Mouse (Mus musculus) liver, embryonic 12.5 days (tissue): Measurements from ENCODE around the gene Ppp2r2c. TPM values are rescaled to one million over a fixed set of nuclear protein-coding genes. Genes with fewer than 3 reads are reported as not detected.

ENCODE experiments used
- ATAC-seq: fragments of 200-750 bp; cut with Nextera tagmentation; 2 replicates; pipeline ENCODE4 v1.8.0; 2017; ENCODE audit warnings: moderate number of reproducible peaks, mild to moderate bottlenecking, moderate library complexity
- H3K27ac ChIP-seq: fragments of 300-500 bp; sonication (generic); 2 replicates; pipeline ENCODE4 v1.5.1; 2016; ENCODE audit warnings: mild to moderate bottlenecking
- H3K27me3 ChIP-seq: fragments of 300-500 bp; sonication (generic); replicated peaks from 2 replicates; pipeline ENCODE4 v1.6.1; 2016; ENCODE audit warnings: mild to moderate bottlenecking, moderate library complexity
- H3K36me3 ChIP-seq: fragments of 300-500 bp; sonication (generic); 2 replicates; pipeline ENCODE4 v1.6.1; 2016; ENCODE audit warnings: mild to moderate bottlenecking, moderate library complexity
- H3K4me1 ChIP-seq: fragments of 300-500 bp; sonication (generic); 2 replicates; pipeline ENCODE4 v1.6.1; 2016
- H3K4me2 ChIP-seq: fragments of 300-500 bp; sonication (generic); 2 replicates; pipeline ENCODE4 v1.6.1; 2016; ENCODE audit warnings: mild to moderate bottlenecking, moderate library complexity
- H3K4me3 ChIP-seq: fragments of 300-500 bp; sonication (generic); 2 replicates; pipeline ENCODE4 v1.5.1; 2016; ENCODE audit warnings: mild to moderate bottlenecking, moderate library complexity
- H3K9ac ChIP-seq: fragments of 300-500 bp; sonication (generic); 2 replicates; pipeline ENCODE4 v1.6.1; 2016; ENCODE audit warnings: mild to moderate bottlenecking, moderate library complexity
- H3K9me3 ChIP-seq: fragments of 300-500 bp; sonication (generic); replicated peaks from 2 replicates; pipeline ENCODE4 v1.6.1; 2016; ENCODE audit warnings: mild to moderate bottlenecking, moderate library complexity
- WGBS: fragments of 180-500 bp; shearing (Covaris S2); methylation state at CpG from one replicate; pipeline ENCODE4 v1.1.7; 2016; ENCODE audit not compliant: insufficient replicate concordance; 5-methylcytosine and 5-hydroxymethylcytosine counted together
- polyA plus RNA-seq: library from polyadenylated mRNA; unstranded; fragments of >200 nt; fragmentation: Nextera tagmentation; extraction: Ambion mirVana; gene quantifications from 2 replicates; pipeline ENCODE4 v1.2.1, GENCODE M21; 2016

The Ppp2r2c gene
- polyA plus RNA-seq, 1 experiment from 2014 or later: 0.08 TPM

DNA sequence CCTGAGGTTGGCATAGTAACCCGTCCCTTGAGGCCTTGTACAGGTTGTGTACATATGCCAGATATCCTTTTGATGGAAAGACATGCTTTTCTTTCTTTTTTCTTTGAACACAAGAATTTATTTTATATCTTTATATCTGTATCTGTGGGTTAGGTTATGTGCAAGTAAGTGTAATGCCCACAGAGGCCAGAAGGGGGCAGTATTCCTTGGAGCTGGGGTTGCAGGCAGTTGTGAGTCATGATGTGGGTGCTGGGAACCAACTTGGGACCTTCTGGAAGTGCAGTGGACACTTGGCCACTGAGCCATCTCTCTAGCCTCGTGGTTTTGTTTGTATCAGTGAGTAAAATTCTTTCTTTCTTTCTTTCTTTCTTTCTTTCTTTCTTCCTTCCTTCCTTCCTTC, 74.1 kb downstream of the Ppp2r2c start:
- H3K27me3 ChIP-seq: no peaks in the 10 kb centered on the region
- H3K4me2 ChIP-seq: no peak overlapping the region
- WGBS: 58% methylated on average over 2 of the region's 2 CpGs
- no peak overlapping the region for H3K4me3 ChIP-seq
- no peaks in the 10 kb centered on the region for H3K4me1 ChIP-seq
- no peaks in the 10 kb centered on the region for H3K36me3 ChIP-seq
- ATAC-seq: no peak
- no peak overlapping the region for H3K9ac ChIP-seq
- 0 out of 2 replicates have a peak, but pooled peaks cover 3% of the 10 kb centered on the region for H3K9me3 ChIP-seq
- no peak overlapping the region for H3K27ac ChIP-seq

- Histone ChIP-seq H3K4me1 (no peaks in the 10 kb centered on the region), H3K9ac (no peak overlapping the region), H3K4me3 (no peak overlapping the region), H3K4me2 (no peak overlapping the region), H3K27ac (no peak overlapping the region), H3K36me3 (no peaks in the 10 kb centered on the region), H3K9me3 (0 out of 2 replicates have a peak, but pooled peaks cover 3% of the 10 kb centered on the region), H3K27me3 (0 out of 2 replicates have a peak, but pooled peaks cover 3% of the 10 kb centered on the region)
- 41% methylated on average over 5 of the region's 5 CpGs for WGBS
- ATAC-seq: no peak
These were observed 76.2 kb downstream of the Ppp2r2c start for GRCm38 (mm10) chr5:36944552-36944951.

DNA sequence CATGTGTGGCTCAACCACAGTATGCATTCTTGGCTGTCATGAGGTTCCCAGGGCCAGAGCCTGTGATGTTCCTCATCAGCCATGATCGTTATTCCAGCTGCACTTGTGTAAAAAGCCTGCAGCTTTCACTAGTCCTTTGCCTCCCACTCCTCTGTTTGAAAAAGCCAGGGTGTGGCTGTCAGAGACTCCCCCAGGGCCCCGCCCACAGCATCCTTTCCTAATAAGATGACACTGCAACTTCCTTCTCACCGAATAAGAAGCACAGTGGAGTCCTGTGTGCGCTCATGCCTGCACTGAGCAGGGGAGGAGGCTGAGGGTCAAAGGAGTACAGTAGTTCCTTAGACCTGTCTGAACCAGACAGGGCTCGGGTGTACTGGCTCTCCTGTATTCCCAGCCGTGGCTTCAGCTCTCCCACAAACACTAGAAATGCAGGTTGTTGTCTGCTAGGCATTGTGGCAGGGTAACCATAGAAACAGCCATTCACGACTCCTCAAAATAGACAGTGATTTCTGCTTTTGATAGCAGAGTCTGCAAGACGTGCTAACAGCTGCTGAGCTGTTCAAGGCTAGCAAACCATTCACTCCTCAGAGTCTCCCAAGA, 76.9 kb downstream of the Ppp2r2c start:
- H3K27ac ChIP-seq: no peak overlapping the region
- 0 out of 2 replicates have a peak, but pooled peaks cover 3% of the 10 kb centered on the region for H3K27me3 ChIP-seq
- H3K9ac ChIP-seq: no peak overlapping the region
- no peak for ATAC-seq
- no peak overlapping the region for H3K4me3 ChIP-seq
- H3K4me2 ChIP-seq: no peak overlapping the region
- 39% methylated on average over 8 of the region's 8 CpGs for WGBS
- H3K9me3 ChIP-seq: 0 out of 2 replicates have a peak, but pooled peaks cover 3% of the 10 kb centered on the region
- no peaks in the 10 kb centered on the region for H3K4me1 ChIP-seq
- no peaks in the 10 kb centered on the region for H3K36me3 ChIP-seq

GRCm38 (mm10) chr5:36945713-36946112, 77.4 kb downstream of the Ppp2r2c start:
- no peaks in the 10 kb centered on the region for H3K4me1 ChIP-seq
- no peak overlapping the region for H3K4me3 ChIP-seq
- H3K9ac ChIP-seq: no peak overlapping the region
- H3K27me3 ChIP-seq: 0 out of 2 replicates have a peak, but pooled peaks cover 3% of the 10 kb centered on the region
- WGBS: 52% methylated on average over 2 of the region's 2 CpGs
- 0 out of 2 replicates have a peak, but pooled peaks cover 3% of the 10 kb centered on the region for H3K9me3 ChIP-seq
- no peak overlapping the region for H3K4me2 ChIP-seq
- ATAC-seq: no peak
- no peaks in the 10 kb centered on the region for H3K36me3 ChIP-seq
- no peak overlapping the region for H3K27ac ChIP-seq

GRCm38 (mm10) chr5:36946445-36946844, 78.1 kb downstream of the Ppp2r2c start:
- WGBS: 13% methylated on average over 5 of the region's 5 CpGs
- Histone ChIP-seq H3K27ac (no peak overlapping the region), H3K4me1 (no peaks in the 10 kb centered on the region), H3K9ac (no peak overlapping the region), H3K27me3 (0 out of 2 replicates have a peak, but pooled peaks cover 3% of the 10 kb centered on the region), H3K4me3 (no peak overlapping the region), H3K9me3 (0 out of 2 replicates have a peak, but pooled peaks cover 3% of the 10 kb centered on the region), H3K4me2 (no peak overlapping the region), H3K36me3 (no peaks in the 10 kb centered on the region)
- ATAC-seq: no peak

DNA sequence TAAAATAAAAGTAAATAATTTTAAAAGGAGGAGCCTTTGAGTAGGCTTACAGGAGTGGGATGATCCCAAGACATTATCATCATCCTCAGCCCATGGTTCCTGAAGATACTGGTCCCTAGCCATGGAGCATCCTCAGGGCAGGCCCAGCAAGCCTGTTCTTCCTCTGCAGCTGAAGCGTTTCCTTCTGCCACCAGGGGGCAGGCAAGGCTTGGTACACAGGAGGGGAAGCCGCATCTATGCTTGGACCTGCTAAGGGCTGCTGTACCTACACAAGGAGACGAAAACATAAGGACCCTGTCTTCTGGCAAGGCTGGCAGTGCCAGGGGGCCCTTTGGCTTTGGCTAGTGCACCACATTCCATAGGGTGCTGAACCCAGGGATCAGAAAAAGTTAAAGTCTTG, 80.5 kb downstream of the Ppp2r2c start:
- Histone ChIP-seq H3K27me3 (0 out of 2 replicates have a peak, but pooled peaks cover 3% of the 10 kb centered on the region), H3K27ac (no peak overlapping the region), H3K9ac (no peak overlapping the region), H3K36me3 (no peaks in the 10 kb centered on the region), H3K4me3 (no peak overlapping the region), H3K4me2 (no peak overlapping the region), H3K9me3 (no peaks in the 10 kb centered on the region), H3K4me1 (no peaks in the 10 kb centered on the region)
- 2% methylated on average over 3 of the region's 3 CpGs for WGBS
- no peak for ATAC-seq

GRCm38 (mm10) chr5:36950871-36951270, 82.6 kb downstream of the Ppp2r2c start:
- H3K27me3 ChIP-seq: 0 out of 2 replicates have a peak, but pooled peaks cover 3% of the 10 kb centered on the region
- no peak overlapping the region for H3K4me3 ChIP-seq
- H3K27ac ChIP-seq: no peak overlapping the region
- H3K4me1 ChIP-seq: no peaks in the 10 kb centered on the region
- WGBS: 40% methylated on average over 2 of the region's 2 CpGs
- H3K4me2 ChIP-seq: no peak overlapping the region
- no peak for ATAC-seq
- H3K9ac ChIP-seq: no peak overlapping the region
- H3K36me3 ChIP-seq: no peaks in the 10 kb centered on the region
- no peaks in the 10 kb centered on the region for H3K9me3 ChIP-seq

- Histone ChIP-seq H3K27me3 (0 out of 2 replicates have a peak, but pooled peaks cover 3% of the 10 kb centered on the region), H3K27ac (no peak overlapping the region), H3K4me2 (no peak overlapping the region), H3K36me3 (no peaks in the 10 kb centered on the region), H3K9me3 (no peaks in the 10 kb centered on the region), H3K9ac (no peak overlapping the region), H3K4me3 (no peak overlapping the region), H3K4me1 (no peaks in the 10 kb centered on the region)
- WGBS: 84% methylated on average over 15 of the region's 15 CpGs
- no peak for ATAC-seq
These were observed 84.0 kb downstream of the Ppp2r2c start for GRCm38 (mm10) chr5:36952311-36952710.

DNA sequence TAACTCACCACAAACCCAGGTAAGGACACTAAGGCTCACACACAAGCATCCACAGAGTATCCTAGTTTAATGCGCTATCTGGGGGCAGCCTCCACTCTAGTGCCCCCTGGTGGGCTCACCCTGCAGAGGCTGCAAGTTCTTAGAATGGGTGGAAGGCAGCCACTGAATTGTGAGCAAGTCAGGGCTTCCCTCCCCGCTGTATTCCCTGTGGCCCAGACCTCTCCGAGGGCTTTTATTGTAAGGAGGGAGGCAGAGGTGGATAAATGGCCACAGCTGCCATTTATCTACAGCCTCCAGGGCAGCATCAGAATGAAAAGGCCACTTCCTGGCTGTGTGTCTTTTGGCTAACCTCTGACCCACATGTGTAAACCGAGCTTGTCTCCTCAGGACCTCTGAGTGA, 87.1 kb downstream of the Ppp2r2c start:
- H3K4me3 ChIP-seq: no peak overlapping the region
- H3K9ac ChIP-seq: no peak overlapping the region
- H3K4me1 ChIP-seq: no peaks in the 10 kb centered on the region
- no peaks in the 10 kb centered on the region for H3K36me3 ChIP-seq
- H3K27ac ChIP-seq: no peak overlapping the region
- no peaks in the 10 kb centered on the region for H3K27me3 ChIP-seq
- no peaks in the 10 kb centered on the region for H3K9me3 ChIP-seq
- ATAC-seq: no peak
- 18% methylated on average over 4 of the region's 4 CpGs for WGBS
- no peak overlapping the region for H3K4me2 ChIP-seq

GRCm38 (mm10) chr5:36958837-36959236, 90.5 kb downstream of the Ppp2r2c start:
- no peaks in the 10 kb centered on the region for H3K4me1 ChIP-seq
- H3K4me3 ChIP-seq: no peak overlapping the region
- ATAC-seq: no peak
- no peaks in the 10 kb centered on the region for H3K36me3 ChIP-seq
- H3K4me2 ChIP-seq: no peak overlapping the region
- WGBS: 28% methylated on average over 5 of the region's 5 CpGs
- no peak overlapping the region for H3K27ac ChIP-seq
- no peaks in the 10 kb centered on the region for H3K9me3 ChIP-seq
- no peak overlapping the region for H3K9ac ChIP-seq
- H3K27me3 ChIP-seq: no peaks in the 10 kb centered on the region

DNA sequence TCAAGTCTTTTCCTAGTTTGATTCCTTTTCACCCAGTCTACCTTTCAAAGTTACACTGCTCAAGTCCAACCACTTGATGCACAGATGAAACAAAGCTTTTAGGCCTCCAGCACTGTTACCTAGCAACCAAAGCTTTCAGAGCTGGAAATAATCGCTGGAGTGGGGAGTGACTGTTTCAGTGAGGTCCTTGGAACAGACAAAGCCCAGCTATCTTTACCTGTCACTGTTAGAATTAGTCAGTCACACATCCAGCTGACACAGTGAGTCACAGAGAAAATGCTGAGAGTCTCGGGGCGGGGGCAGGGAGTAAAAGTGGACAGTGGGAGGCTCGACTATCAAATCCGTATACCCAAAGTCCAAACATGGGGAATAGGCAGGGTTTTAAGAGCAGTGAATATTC, 92.2 kb downstream of the Ppp2r2c start:
- H3K27me3 ChIP-seq: no peaks in the 10 kb centered on the region
- no peak for ATAC-seq
- H3K36me3 ChIP-seq: no peaks in the 10 kb centered on the region
- H3K9ac ChIP-seq: no peak overlapping the region
- H3K4me1 ChIP-seq: no peaks in the 10 kb centered on the region
- H3K9me3 ChIP-seq: no peaks in the 10 kb centered on the region
- no peak overlapping the region for H3K4me2 ChIP-seq
- no peak overlapping the region for H3K4me3 ChIP-seq
- H3K27ac ChIP-seq: no peak overlapping the region
- WGBS: 48% methylated on average over 5 of the region's 5 CpGs

DNA sequence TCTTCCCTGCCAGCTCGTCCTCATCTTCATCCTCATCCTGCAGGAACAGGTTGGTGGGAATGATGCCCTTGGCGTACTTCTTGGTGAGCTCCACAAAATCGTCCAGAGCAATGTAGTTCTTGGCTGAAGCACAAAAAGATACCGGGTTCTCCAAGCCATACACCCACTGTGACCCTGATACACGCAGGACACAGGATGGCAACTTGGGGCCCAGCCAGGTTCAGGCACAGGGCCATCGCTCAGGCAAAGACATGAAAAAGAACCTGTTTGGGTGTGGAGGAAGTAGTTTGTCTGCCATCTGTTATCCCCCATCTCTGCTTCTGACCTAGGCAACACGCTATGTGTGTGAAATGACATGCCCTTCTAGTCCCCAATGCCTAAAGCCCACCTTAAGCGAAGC, 103.3 kb downstream of the Ppp2r2c start:
- Histone ChIP-seq H3K9me3 (no peaks in the 10 kb centered on the region), H3K27ac (no peak overlapping the region), H3K4me2 (no peak overlapping the region), H3K36me3 (peaks cover 3% of the 10 kb centered on the region; the same call in 1 of the 2 replicates), H3K4me3 (no peak overlapping the region), H3K9ac (no peak overlapping the region), H3K4me1 (no peaks in the 10 kb centered on the region), H3K27me3 (no peaks in the 10 kb centered on the region)
- 70% methylated on average over 8 of the region's 8 CpGs for WGBS
- no peak for ATAC-seq

DNA sequence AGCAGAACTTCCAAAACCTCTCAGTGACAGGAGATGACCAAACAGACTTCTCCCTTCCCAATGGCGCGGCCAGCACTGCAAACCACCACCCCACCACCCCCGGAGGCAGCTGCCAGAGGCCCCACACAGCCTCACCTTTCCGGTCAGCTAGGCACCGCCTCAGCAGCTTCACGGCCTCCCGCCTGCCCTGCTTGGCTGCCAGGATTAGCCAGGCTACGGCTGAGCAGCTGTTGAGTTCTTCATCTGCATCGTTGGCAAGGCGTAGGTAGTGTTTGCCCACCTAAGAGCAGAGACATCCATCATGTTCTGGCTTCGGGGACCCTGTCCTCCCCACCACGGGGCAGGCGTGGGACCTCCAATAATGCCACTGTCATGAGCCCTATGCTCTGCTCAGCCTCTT, 107.0 kb downstream of the Ppp2r2c start:
- ATAC-seq: no peak
- no peaks in the 10 kb centered on the region for H3K27me3 ChIP-seq
- no peaks in the 10 kb centered on the region for H3K9me3 ChIP-seq
- H3K36me3 ChIP-seq: no peaks in the 10 kb centered on the region
- no peak overlapping the region for H3K4me2 ChIP-seq
- WGBS: 78% methylated on average over 13 of the region's 13 CpGs
- no peaks in the 10 kb centered on the region for H3K4me1 ChIP-seq
- no peak overlapping the region for H3K27ac ChIP-seq
- no peak overlapping the region for H3K4me3 ChIP-seq
- no peak overlapping the region for H3K9ac ChIP-seq
